Mouse (Mus musculus) stomach, postnatal 0 days (tissue): ENCODE data around the gene Myadml2.
A peak's percentile ranks its signal among the peaks of the same experiment; 100 is the strongest.

Experiments used
- CTCF ChIP-seq: IDR thresholded peaks from 2 replicates; pipeline ENCODE4 v1.5.1; 2016; ENCODE audit warnings: antibody characterized with exemption, low read depth, mild to moderate bottlenecking, moderate library complexity
- EP300 ChIP-seq: optimal IDR thresholded peaks from 2 replicates; pipeline ENCODE3; 2016; ENCODE audit warnings: antibody characterized with exemption

GRCm38 (mm10) chr11:120696568-120696967, 48.6 kb upstream of the Myadml2 start:
- TF ChIP-seq CTCF (peak; percentile 56), EP300 (no peak)
